25 mouse cellular contexts compared by ENCODE assay signal in genomic region chr16:7892799-7893198, GRCm38 (mm10).
DNase-seq lines count a peak whose midpoint lies in the region; ATAC-seq lines count a peak whose summit lies in the region.
"Had no signal": no experiment of that assay in that cellular context is flagged by ENCODE, and none has a peak within 500 bp of the region (broad histone marks: within the 10 kb centered on the region; RNA-seq: fewer than 3 reads in every experiment).

No protein-coding gene starts in this region.

- ATAC-seq in hindbrain, embryonic 13.5 days (ENCODE audit: low FRiP score): no peak
- no peak for ATAC-seq in midbrain, embryonic 16.5 days
- ATAC-seq in midbrain, embryonic 15.5 days (replicated peaks): no peak
- ATAC-seq: liver, embryonic 12.5 days had no signal

- no peak overlapping the region for H3K4me2 ChIP-seq in hindbrain, embryonic 13.5 days
- no peak overlapping the region for H3K4me2 ChIP-seq in midbrain, embryonic 16.5 days (ENCODE audit: low read length)
- no peak overlapping the region for H3K4me2 ChIP-seq in midbrain, embryonic 15.5 days
- H3K4me2 ChIP-seq: heart, embryonic 15.5 days; hindbrain, embryonic 15.5 days; limb, embryonic 13.5 days; liver, embryonic 12.5 days had no signal

- no peak overlapping the region for H3K27ac ChIP-seq in hindbrain, embryonic 13.5 days
- H3K27ac ChIP-seq in midbrain, embryonic 16.5 days (ENCODE audit: low read length): no peak overlapping the region
- no peak overlapping the region for H3K27ac ChIP-seq in midbrain, embryonic 15.5 days
- H3K27ac ChIP-seq: embryonic facial prominence, embryonic 10.5 days; heart, embryonic 15.5 days; hindbrain, embryonic 15.5 days; kidney, postnatal 0 days; left cerebral cortex, adult 2 months; limb, embryonic 13.5 days; liver, embryonic 12.5 days; midbrain, embryonic 10.5 days had no signal

- H3K9me3 ChIP-seq in hindbrain, embryonic 13.5 days: no peaks in the 10 kb centered on the region
- no peaks in the 10 kb centered on the region for H3K9me3 ChIP-seq in midbrain, embryonic 16.5 days (replicated peaks; ENCODE audit: control insufficient read depth, low read length, poor library complexity, severe bottlenecking)
- no peaks in the 10 kb centered on the region for H3K9me3 ChIP-seq in midbrain, embryonic 15.5 days
- H3K9me3 ChIP-seq: embryonic facial prominence, embryonic 10.5 days; heart, embryonic 15.5 days; hindbrain, embryonic 15.5 days; limb, embryonic 13.5 days; liver, embryonic 12.5 days; midbrain, embryonic 10.5 days had no signal

- H3K27me3 ChIP-seq in hindbrain, embryonic 13.5 days: no peaks in the 10 kb centered on the region
- no peaks in the 10 kb centered on the region for H3K27me3 ChIP-seq in midbrain, embryonic 16.5 days (ENCODE audit: control insufficient read depth, insufficient read depth, low read depth, low read length)
- H3K27me3 ChIP-seq in midbrain, embryonic 15.5 days (replicated peaks): no peaks in the 10 kb centered on the region
- H3K27me3 ChIP-seq: heart, embryonic 15.5 days; hindbrain, embryonic 15.5 days; limb, embryonic 13.5 days; liver, embryonic 12.5 days had no signal

- H3K4me1 ChIP-seq in hindbrain, embryonic 13.5 days (replicated peaks): no peaks in the 10 kb centered on the region
- no peaks in the 10 kb centered on the region for H3K4me1 ChIP-seq in midbrain, embryonic 16.5 days (ENCODE audit: control insufficient read depth, insufficient read depth, low read length)
- H3K4me1 ChIP-seq in midbrain, embryonic 15.5 days: no peaks in the 10 kb centered on the region
- H3K4me1 ChIP-seq: embryonic facial prominence, embryonic 10.5 days; heart, embryonic 15.5 days; hindbrain, embryonic 15.5 days; limb, embryonic 13.5 days; liver, embryonic 12.5 days; midbrain, embryonic 10.5 days had no signal

- DNase-seq in layer of hippocampus, adult 8-10 months (ENCODE audit: low spot score in 2 of 2): peak; percentile 2 to 3
- DNase-seq in layer of hippocampus, adult 9-10 months (ENCODE audit: low spot score): no peak
- peak; percentile 73 for DNase-seq in brain, adult 2 months (ENCODE audit: low read depth, low spot score)
- DNase-seq in left cerebral cortex, adult 9 months (ENCODE audit: low spot score in 2 of 2): peak; percentile 13 to 26
- DNase-seq in right cerebral cortex, postnatal 25 days: peak; percentile 6
- DNase-seq: adrenal gland, postnatal 14 days; cerebellum, adult 9-11 months; gastrocnemius, postnatal 36 days; heart, postnatal 4 days; kidney, adult 2 months; lung, adult 18-20 months; lung, postnatal 10 days; thymus, adult 2 months; thymus, postnatal 4 days had no signal

- no peak overlapping the region for H3K4me3 ChIP-seq in hindbrain, embryonic 13.5 days
- H3K4me3 ChIP-seq in midbrain, embryonic 16.5 days (ENCODE audit: low read depth, low read length): no peak overlapping the region
- H3K4me3 ChIP-seq in midbrain, embryonic 15.5 days: no peak overlapping the region
- H3K4me3 ChIP-seq: embryonic facial prominence, embryonic 10.5 days; heart, embryonic 15.5 days; hindbrain, embryonic 15.5 days; left cerebral cortex, adult 2 months; limb, embryonic 13.5 days; liver, embryonic 12.5 days; midbrain, embryonic 10.5 days had no signal

- H3K9ac ChIP-seq in hindbrain, embryonic 13.5 days: no peak overlapping the region
- no peak overlapping the region for H3K9ac ChIP-seq in midbrain, embryonic 16.5 days (ENCODE audit: low read depth, low read length)
- H3K9ac ChIP-seq in midbrain, embryonic 15.5 days: no peak overlapping the region
- H3K9ac ChIP-seq: heart, embryonic 15.5 days; hindbrain, embryonic 15.5 days; limb, embryonic 13.5 days; liver, embryonic 12.5 days had no signal

- WGBS in hindbrain, embryonic 13.5 days: 87% methylated on average over 5 of the region's 5 CpGs
- 74% methylated on average over 5 of the region's 5 CpGs for WGBS in midbrain, embryonic 16.5 days
- 74% methylated on average over 5 of the region's 5 CpGs for WGBS in midbrain, embryonic 15.5 days

- no peaks in the 10 kb centered on the region for H3K36me3 ChIP-seq in hindbrain, embryonic 13.5 days
- H3K36me3 ChIP-seq in midbrain, embryonic 16.5 days (ENCODE audit: control insufficient read depth, insufficient read depth, low read length): no peaks in the 10 kb centered on the region
- H3K36me3 ChIP-seq in midbrain, embryonic 15.5 days (replicated peaks): no peaks in the 10 kb centered on the region
- H3K36me3 ChIP-seq: embryonic facial prominence, embryonic 10.5 days; heart, embryonic 15.5 days; hindbrain, embryonic 15.5 days; limb, embryonic 13.5 days; liver, embryonic 12.5 days; midbrain, embryonic 10.5 days had no signal
